Mouse (Mus musculus): Measurements from ENCODE around the gene Vamp2.

- no peak for TF ChIP-seq POLR2A (IDR thresholded peaks at IDR 0.05; ENCODE audit: insufficient read depth, low read depth, low read length)
- TF ChIP-seq CTCF (IDR thresholded peaks at IDR 0.05): no peak
- TF ChIP-seq EP300 (IDR thresholded peaks at IDR 0.05; ENCODE audit: insufficient read depth, low read depth, low read length): no peak
Measured at GRCm38 (mm10) chr11:69077316-69077715, 11.0 kb upstream of the Vamp2 start.
